Mouse (Mus musculus) frontal cortex, postnatal 14 days (tissue): ENCODE measurements around the gene Efcab3.

ENCODE experiments used
- DNase-seq, 2 experiments: peaks; one replicate each; pipeline ENCODE4 v3.0.0; 2022; ENCODE audit warnings: low spot score in 2 of 2

Gene Efcab3

DNA sequence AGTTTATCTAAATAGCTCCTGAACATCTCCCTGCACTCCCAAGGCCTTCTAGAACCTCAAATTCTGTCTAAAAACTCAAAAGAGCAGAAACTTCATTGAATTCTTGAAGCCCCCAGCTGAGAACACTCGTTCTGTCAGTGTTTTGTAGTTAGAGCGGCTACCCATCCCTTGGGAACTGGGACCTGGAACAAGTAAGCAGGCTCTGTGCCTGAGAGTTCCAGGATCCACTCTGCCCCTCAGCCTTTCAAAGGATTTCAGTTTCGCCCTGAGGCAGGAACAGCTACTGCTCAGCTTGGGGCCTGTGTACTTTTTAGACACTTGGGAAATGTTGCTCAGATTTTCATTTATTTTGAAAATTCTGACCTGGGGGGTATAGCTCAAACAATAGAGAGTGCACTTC, 83.2 kb downstream of the Efcab3 start, which contains the start of gene Gm10842:
Gene Gm10842 (plus strand): TSS at position 301 of the 400 bp plus-strand sequence.
- DNase-seq = no peak

- no peak for DNase-seq
These were observed 86.0 kb downstream of the Efcab3 start for GRCm38 (mm10) chr11:105149353-105149752.

DNA sequence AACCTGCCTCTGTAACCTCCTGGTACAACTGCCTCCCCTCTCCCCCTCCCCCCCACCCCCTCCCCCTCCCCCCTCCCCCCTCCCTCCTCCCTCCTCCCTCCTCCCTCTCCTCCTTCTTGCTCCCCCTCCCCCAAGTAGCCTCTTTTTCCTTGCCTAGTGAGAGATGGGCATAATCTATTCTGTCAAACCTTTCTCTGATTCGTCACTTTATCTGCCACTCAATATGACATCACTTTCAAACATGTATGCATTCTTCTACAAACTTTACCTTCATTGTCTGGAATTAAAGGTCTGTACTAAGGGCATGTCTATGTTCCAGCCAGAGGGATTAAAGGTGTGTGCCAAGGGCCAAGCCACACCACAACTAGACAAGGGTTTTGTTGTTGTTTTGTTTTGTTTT, 86.4 kb downstream of the Efcab3 start:
- DNase-seq = no peak

DNA sequence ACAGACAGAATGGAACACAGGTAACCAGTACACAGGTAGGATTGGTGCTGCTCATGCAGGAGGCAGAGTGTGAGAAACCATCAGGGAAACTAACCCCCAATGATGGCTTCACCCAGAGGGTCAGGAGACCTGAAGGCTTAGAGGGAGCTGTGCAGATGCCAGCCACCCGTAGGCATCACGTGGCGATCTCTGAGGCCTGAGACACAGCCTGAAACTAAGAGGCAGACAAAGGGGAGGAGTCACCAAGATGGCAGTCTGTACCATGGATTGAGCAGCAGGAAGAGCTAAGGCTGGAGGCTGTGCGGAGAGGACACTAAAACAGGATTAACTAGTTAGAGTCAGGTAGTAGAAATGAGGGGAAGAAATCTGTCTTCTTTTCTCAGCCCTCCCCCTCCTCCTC, 87.3 kb downstream of the Efcab3 start:
- DNase-seq = no peak

DNA sequence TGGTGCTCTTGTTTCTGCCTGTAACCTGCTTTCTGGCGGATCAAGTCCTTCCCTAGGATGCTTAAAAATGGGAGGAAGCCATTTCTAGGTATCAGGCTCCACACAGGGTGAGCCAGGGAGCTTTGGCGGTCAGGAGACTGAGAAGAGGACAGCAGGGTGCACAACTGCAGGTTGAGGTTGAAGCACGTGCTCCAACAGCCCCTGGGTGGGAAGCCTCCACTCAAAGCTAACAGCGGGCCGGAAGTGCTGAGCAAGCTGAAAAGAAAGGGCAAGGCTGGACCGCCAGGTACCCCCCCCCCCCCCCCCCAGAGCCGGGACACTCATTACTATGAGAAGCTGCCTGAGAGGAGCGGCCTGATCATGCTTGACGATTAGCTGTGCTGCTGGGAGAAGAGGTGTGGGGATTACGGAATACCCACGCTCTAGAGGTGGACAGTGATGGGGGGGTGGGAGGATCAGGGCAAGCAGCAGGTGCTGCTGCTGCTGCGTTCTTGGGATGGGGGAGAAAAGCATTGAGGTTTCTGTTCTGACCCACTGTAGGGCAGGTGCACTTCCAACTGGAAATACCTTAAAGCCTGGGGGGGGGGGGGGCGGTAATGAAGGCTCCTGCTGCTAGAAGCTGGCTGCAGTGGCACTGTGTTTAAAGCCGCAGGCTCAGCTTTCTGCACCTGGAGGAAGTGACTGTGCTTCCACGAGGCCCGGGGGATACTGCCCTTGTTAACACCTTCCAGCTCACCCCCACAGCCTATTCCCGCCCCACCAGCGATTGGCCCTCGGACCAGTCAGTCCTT, 88.0 kb downstream of the Efcab3 start:
- no peak for DNase-seq

GRCm38 (mm10) chr11:105152017-105152300, 88.6 kb downstream of the Efcab3 start:
- DNase-seq = no peak

GRCm38 (mm10) chr11:105152357-105152899, 89.0 kb downstream of the Efcab3 start:
- no peak for DNase-seq

- no peak for DNase-seq
These were observed 89.9 kb downstream of the Efcab3 start for GRCm38 (mm10) chr11:105153068-105153833.

GRCm38 (mm10) chr11:105155915-105156314, 92.5 kb downstream of the Efcab3 start:
- DNase-seq = no peak

DNA sequence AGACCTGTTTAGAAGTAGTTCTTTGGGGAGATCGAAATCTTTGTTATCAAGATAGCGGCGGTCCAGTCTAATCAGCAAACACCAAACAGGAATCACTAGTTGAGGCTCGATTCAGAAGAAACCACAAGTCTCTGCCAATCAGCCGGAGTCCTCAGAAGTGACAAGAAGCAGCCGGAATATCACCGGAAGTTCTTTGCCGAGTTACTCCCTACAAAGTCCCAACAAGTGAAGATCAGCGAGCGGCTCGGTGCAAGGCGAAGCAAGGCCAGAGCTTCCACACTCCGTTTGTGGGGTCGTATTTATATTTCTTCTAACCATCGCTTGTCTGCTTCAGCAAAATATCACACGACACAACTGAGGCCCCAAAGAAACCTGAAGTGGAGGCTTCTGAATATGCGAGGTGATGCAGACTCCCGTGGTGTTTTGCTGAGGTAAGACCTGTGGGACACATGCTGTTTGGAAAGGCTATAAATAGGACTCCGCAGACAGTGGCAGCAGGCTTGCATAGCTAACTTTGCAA, 93.4 kb downstream of the Efcab3 start:
- no peak for DNase-seq

DNA sequence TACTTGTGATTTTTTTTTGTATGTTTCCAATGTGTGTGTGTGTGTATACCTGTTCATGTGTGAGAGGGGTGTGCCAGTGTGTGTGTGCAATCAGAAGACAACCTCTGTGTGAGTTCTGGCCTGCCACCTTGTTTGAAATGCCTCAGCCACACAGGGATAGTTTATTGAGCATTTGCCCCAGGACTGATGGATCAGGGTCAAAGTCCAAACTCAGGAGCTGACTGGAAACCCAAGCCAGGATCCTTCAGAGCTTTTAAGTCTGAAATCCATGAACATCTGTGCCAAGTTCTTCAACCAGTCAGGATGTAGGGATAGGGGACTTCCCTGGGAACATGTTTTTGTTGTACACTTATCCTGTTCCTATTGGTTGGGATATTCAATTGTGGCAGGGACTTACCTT, 94.7 kb downstream of the Efcab3 start:
- DNase-seq = no peak

DNA sequence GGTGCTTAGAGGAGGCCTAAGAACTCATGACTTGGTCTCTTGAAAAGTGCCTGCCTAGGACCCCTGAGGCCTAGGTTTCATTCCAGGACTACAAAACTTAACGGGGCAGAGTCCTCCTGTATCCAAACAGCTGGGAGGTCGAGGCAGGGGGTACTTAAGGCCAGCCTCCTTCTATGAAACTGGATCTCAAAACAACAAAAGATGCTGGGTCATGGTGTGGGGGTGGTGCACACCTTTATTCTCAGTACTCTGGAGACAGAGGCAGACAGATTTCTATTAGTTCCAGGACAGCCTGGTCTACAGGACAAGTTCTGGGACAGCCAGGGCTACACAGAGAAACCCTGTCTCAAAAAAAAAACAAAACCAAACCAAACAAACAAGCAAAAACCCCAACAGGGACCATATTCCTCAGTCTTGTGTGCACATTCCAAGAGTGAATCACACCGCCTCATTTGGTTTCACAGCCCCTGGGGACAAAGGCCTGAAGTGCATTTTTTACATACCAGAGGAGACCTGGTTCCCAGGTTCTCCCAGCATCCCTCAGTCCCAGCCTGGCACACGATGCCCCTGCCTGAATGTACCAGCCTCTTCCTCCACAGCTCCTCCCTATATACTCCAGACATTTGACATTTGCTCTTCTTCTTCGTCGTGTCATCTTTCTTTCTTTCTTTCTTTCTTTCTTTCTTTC, 96.4 kb downstream of the Efcab3 start:
- DNase-seq = no peak

- no peak for DNase-seq
These were observed 98.0 kb downstream of the Efcab3 start for GRCm38 (mm10) chr11:105161411-105161810.

DNA sequence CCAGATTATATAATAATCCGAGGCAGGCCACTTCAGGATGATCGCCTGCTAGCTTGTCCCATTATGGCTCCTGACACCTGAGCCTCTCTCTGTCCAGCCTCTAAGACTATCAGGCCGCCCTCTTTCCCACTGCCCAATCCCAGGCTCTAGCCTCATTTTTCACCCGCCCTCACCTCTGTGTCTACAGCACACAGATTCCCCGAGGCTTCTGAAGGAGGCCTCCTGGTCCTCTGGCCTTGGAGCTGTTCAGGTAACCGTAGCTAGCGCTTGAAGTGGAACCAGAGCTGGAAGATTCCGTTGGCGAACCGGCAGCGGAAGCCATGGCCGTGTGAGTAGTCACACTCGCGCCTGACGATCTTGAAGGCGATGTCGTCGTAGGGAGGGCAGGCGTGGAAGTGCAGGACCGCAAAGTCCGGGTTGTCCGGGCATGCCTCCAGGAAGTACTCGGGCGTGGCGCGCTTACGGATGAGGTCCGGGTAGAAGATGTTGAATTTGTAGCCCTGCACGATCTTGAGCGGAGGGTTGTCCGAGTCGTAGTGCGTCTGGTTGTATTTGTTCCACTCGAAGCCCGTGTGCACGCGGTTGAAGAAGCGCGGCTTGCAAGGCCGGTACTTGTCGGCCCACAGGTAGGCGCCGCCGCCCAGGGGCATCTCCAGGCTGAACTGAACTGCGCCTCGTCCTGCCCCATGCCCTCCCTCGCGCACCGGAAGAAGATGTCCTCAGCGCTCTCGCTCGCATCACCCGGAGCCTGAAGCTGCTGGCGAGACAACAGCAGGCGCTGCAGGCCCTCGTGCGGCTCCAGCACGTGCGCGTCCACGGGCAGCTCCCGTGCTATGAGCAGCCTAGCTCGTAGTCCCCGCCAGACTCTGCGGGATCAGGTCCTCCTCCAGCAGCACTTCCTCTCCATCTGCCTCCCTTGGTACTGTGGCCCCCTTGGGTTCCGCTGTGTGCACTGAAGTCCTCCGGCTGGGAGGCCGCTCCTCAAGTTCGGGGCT, 101.4 kb downstream of the Efcab3 start:
- DNase-seq = no peak

- DNase-seq = no peak
These were observed 103.4 kb downstream of the Efcab3 start for GRCm38 (mm10) chr11:105166780-105167179.
